Mouse (Mus musculus) bone marrow macrophage, adult 2 months (primary cell): ENCODE measurements around the gene 1700010B08Rik. TPM values are rescaled to one million over a fixed set of nuclear protein-coding genes. Genes with fewer than 3 reads are reported as not detected.
"Not testable (repeated sequence)": the region's sequence is repeated elsewhere in the genome, so short reads cannot be mapped to it uniquely, and the experiment has no call there.

Experiments
- H3K27ac ChIP-seq: 2 replicates; pipeline ENCODE4 v1.5.1; 2012; ENCODE audit warnings: low read depth, low read length; ENCODE audit not compliant: insufficient read depth
- H3K4me1 ChIP-seq: 2 replicates; pipeline ENCODE4 v1.6.1; 2012; ENCODE audit warnings: low read length; ENCODE audit not compliant: control insufficient read depth, insufficient read depth
- H3K4me3 ChIP-seq: 2 replicates; pipeline ENCODE4 v1.5.1; 2012; ENCODE audit warnings: mild to moderate bottlenecking, low read length, moderate library complexity; ENCODE audit not compliant: insufficient read depth
- CTCF ChIP-seq: IDR thresholded peaks from 2 replicates; pipeline ENCODE4 v1.5.1; 2012; ENCODE audit warnings: low read depth, mild to moderate bottlenecking, low read length, moderate library complexity
- POLR2A ChIP-seq: IDR thresholded peaks from 2 replicates; pipeline ENCODE4 v1.6.1; 2012; ENCODE audit warnings: mild to moderate bottlenecking, low read depth, low read length, borderline replicate concordance
- polyA plus RNA-seq: library from polyadenylated mRNA; stranded (reverse); fragments of >200 nt; gene quantifications from 2 replicates; pipeline ENCODE4 v1.2.4, GENCODE M21; 2012; ENCODE audit not compliant: missing spikeins, insufficient read depth, insufficient read length

Gene 1700010B08Rik
- polyA plus RNA-seq, result not detected in 2 replicates

DNA sequence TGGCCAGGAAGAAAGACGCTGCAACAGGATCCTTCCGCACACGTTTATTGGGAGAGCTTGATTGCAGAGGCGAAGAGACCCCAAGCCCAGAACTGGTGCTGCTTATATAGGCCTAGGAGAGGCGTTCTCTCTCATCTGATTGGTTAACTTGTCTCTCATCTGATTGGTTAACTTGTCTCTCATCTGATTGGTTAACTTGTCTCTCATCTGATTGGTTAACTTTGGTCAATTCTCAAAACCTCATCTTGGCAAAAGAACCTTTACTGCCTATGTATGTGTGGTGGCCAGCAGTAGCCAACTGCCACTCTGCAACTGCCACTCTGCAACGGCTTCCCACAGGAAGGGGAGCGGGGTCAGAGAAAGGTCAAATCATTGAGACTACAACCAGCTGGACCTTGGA, at the start of gene 1700010B08Rik:
Gene 1700010B08Rik (plus strand): TSS at position 301 of the 400 bp plus-strand sequence.
- H3K4me1 ChIP-seq, H3K27ac ChIP-seq, H3K4me3 ChIP-seq: not testable (repeated sequence)

DNA sequence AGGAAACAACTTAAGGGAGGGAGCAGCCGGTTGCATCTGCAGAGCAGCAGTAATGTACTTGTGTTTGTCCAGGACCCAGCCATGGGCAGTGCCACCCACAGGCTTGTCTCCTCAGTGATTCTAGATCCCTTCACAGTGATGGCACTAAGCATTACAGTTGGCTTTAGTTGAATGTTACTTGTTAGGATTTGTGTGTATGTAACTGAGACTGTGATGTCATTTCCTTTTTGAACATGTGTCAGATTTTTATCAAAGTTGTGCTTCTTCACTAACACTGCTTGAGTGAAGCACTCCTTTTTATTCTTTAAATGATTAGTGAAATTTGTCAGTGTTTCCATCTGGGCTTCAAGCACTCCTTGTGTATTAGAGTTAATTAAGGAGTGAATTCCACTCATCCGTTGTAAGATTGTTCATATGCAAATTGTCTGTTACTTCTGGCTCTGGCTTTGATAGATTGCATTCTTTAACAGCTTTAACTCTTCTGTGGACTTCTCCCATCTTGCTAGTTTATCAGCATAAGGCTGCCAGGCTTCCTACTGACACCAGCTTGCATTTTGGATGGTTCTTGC, 46.8 kb upstream of the 1700010B08Rik start:
- no peak overlapping the region for H3K27ac ChIP-seq
- no peak for TF ChIP-seq POLR2A
- no peak for TF ChIP-seq CTCF
- no peak overlapping the region for H3K4me3 ChIP-seq
- peaks cover 8% of the 10 kb centered on the region for H3K4me1 ChIP-seq

DNA sequence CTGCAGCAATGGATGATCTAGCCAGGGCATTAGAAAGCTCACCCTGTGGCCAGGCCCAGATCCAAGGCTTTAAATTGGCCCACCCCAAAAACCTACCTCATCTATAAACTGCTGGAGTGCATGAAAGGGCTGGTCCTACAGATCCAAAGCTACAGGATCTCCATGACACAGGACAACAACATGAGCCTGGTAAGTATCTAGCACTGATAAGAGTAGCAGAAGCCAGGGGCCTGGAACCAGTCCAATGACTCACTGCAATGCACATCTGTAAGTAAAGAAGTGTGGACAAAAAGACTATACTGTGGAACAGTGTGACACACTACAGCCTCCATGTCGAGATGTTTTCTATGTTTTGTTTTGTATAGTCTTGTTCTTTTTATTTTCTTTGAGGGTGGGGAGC, 45.7 kb upstream of the 1700010B08Rik start:
- TF ChIP-seq POLR2A (no peak), CTCF (no peak)
- H3K4me3 ChIP-seq, result no peak overlapping the region

DNA sequence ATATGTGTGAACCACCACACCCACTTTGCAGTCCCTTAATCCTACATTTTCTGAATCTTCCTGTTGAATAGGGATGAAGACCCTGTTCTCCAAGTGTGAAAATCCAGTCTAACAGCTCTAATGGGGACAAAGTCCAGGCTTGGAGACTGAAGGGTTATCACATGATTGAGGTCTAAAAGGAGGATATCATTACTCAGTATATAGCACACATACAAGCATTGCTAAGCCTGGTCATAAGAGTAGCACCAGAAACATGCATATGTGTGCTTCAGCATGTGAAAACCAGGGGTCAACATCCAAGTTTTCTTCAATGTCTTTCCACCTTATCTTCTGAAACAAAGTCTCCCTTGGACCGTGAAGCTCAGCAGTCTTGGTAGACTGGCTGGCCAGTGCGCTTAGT, 40.6 kb upstream of the 1700010B08Rik start:
- Histone ChIP-seq H3K27ac (no peak overlapping the region), H3K4me1 (peaks cover 18% of the 10 kb centered on the region), H3K4me3 (no peak overlapping the region)
- TF ChIP-seq CTCF (no peak), POLR2A (no peak)

More for the DNA sequence above, 45.7 kb upstream of the 1700010B08Rik start:
- Histone ChIP-seq H3K4me1 (peaks cover 9% of the 10 kb centered on the region), H3K27ac (no peak overlapping the region)

DNA sequence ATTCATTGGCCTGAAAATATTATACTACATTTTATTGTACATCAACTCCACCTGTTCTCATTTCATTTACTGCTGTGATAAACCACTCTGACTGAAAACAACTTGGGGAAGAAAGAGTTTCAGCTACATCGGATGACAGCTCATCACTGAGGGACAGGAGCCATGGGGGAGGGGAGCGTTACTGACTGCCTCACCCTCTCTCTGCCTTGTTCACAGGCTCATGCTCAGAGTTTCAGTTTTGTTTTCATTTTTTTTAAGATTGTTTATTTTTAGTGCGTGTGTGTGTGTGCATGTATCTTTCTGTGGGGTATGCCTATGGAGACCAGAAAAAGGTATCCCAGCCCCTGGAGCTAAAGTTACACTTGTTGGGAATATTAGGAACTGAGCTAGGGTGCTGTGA, 40.0 kb upstream of the 1700010B08Rik start:
- Histone ChIP-seq H3K27ac (no peak overlapping the region), H3K4me1 (peaks cover 18% of the 10 kb centered on the region), H3K4me3 (no peak overlapping the region)
- TF ChIP-seq CTCF (no peak), POLR2A (no peak)

DNA sequence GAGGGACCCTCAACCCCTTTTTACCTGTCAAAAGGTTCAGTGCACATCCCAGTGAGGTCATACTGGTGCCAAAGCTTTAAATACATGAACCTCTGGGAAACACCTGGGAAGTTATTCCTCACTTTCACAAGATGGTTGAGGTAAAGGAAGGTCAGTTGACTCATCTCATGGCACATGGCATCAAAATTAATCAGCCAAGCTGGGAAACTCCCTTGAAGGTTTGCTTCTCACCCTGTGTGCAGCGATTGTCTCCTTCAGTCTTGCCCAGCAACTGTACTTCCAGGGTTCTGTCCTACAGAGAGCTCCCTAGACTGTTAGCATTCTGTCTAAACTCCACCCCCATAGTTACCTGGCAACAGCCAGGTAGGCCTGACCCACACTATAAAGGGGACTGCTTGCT, 39.1 kb upstream of the 1700010B08Rik start:
- TF ChIP-seq POLR2A (no peak), CTCF (no peak)
- Histone ChIP-seq H3K4me1 (peaks cover 22% of the 10 kb centered on the region), H3K4me3 (no peak overlapping the region), H3K27ac (no peak overlapping the region)

DNA sequence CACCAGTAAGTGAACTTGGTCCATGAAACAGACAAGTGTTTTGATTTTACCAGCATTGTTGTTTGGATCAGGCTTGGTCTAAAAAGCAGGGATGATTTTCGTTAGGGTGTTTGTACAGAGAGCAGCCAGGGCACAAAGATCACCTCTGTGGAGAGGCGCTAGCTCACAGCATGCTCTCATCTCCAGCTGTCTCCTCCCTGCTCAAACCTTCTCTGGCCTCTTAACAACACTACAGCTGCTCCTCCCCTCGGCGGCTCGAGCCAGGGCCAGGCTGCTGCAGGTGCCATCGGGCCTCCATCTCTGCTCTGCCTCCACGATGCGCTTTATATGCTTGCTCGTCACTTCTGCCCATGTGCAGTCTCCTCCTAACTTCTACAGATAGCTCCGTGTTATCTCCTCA, 36.4 kb upstream of the 1700010B08Rik start:
- H3K4me1 ChIP-seq, result peaks cover 39% of the 10 kb centered on the region
- no peak overlapping the region for H3K27ac ChIP-seq
- H3K4me3 ChIP-seq, result no peak overlapping the region
- TF ChIP-seq CTCF (no peak), POLR2A (no peak)

DNA sequence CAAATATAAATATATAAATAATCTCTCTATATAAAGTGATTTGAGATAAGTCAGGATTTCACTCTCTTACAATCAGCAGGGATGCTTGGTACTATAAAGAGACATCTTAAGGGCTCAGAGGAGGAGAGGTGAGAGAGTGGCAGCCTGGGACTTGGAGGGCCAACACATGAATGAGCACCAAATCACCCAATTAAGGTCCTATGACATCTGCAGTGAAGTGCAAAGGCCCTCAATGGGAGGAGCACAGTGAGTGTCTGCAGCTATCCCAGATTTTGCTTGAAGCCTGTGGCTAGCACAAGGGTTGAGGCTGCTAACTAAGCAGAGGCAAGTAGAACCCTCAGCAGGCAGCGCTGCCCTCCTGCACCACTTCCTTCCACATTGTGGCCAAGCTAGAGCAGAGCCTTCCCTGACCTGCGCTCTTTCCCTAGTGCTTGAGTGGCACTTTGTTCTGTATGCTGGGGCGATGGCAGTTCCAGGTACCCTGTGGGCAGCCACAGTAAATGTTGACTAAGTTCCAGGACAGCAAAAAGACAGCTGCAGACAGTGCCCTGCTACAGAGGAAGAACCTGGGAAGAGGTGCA, 33.3 kb upstream of the 1700010B08Rik start:
- H3K4me1 ChIP-seq, result peaks cover 23% of the 10 kb centered on the region
- no peak overlapping the region for H3K4me3 ChIP-seq
- no peak for TF ChIP-seq POLR2A
- H3K27ac ChIP-seq, result peak overlapping the region; percentile 33

DNA sequence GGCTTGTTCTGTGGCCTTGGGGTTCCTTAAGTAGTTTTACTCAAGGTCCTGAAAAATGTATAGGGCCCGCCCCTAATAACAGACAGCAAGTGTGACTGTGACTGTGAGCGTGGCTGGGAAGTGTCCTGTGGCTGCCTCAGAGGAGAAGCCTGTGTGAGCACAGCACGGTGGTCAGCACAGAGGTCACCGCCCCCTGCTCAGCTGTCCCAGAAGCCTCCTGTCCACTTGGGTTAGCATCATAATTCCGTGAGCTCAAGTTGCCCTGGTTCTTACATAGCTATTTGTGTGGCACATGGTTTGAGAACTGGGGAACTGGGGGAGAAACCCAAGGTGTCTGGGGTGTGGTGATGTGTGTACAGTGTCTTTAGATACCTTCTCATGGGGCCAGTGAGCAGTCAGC, 31.9 kb upstream of the 1700010B08Rik start:
- no peak overlapping the region for H3K4me3 ChIP-seq
- H3K27ac ChIP-seq, result no peak overlapping the region
- TF ChIP-seq POLR2A (no peak), CTCF (no peak)
- peaks cover 23% of the 10 kb centered on the region for H3K4me1 ChIP-seq

DNA sequence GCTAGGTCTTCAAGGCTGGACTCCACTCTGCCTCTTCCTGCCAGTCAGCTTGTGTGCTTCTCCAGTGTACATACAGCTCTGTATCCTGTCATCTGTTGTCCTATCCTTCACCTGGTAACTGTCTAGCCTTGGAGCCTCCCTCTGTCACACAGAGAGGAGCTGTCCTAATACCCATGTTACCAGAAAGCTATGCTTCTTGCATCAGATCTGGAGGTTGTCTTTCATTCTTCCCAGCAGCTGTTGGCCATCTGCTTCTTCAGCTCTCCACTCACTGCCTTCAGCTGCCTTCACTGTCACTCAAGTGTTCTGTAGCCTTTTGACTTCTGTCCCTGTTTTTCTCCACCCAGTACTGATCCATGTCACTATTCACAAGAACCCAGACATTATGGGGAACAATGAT, 29.4 kb upstream of the 1700010B08Rik start:
- Histone ChIP-seq H3K27ac (no peak overlapping the region), H3K4me3 (no peak overlapping the region), H3K4me1 (peaks cover 19% of the 10 kb centered on the region)
- TF ChIP-seq POLR2A, result no peak
- no peak for TF ChIP-seq CTCF

DNA sequence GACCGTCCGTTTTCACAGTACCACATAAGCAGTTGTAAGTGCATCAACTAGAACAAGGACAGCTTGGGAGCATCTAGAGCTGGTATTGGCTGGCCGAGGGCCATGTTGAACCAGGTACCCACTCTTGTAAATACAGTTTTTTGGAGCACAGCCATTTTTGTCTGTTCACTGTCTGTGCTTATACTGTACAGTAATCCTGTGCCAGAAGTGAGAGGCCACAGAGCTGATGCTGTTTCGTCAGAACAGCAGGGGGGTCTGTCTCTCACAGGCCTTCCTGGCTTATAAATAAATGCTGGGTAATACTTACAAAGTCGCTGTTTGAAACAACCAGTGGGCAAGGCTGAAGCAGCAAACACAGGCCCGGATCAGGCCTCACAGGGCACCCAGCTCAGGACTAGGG, 27.5 kb upstream of the 1700010B08Rik start:
- TF ChIP-seq CTCF, result no peak
- Histone ChIP-seq H3K4me3 (no peak overlapping the region), H3K4me1 (peaks cover 5% of the 10 kb centered on the region), H3K27ac (no peak overlapping the region)
